Mouse (Mus musculus): Measurements from ENCODE around the gene Fam76b. TPM values are rescaled to one million over a fixed set of nuclear protein-coding genes. Genes with fewer than 3 reads are reported as not detected.

The Fam76b gene
- polyA plus RNA-seq, 1 experiment from 2014 or later, result 21.2 TPM

GRCm38 (mm10) chr9:13898510-13899305 lies 71.2 kb downstream of the Fam76b start:
- ATAC-seq (ENCODE audit: low read depth), result no peak
- Histone ChIP-seq H3K9me3 (ENCODE audit: control insufficient read depth, low read length) (no peaks in the 10 kb centered on the region), H3K27ac (ENCODE audit: low read length) (no peak overlapping the region), H3K9ac (ENCODE audit: low read length) (no peak overlapping the region), H3K36me3 (ENCODE audit: control insufficient read depth, insufficient read depth, low read length) (no peaks in the 10 kb centered on the region), H3K4me3 (ENCODE audit: low read length) (no peak overlapping the region), H3K4me1 (replicated peaks; ENCODE audit: control insufficient read depth, insufficient read depth, low read length) (no peaks in the 10 kb centered on the region), H3K27me3 (ENCODE audit: control insufficient read depth, insufficient read depth, low read depth, low read length) (no peaks in the 10 kb centered on the region), H3K4me2 (ENCODE audit: low read depth, low read length) (no peak overlapping the region)
- WGBS, result 66% methylated on average over 19 of the region's 19 CpGs

GRCm38 (mm10) chr9:13902030-13902429 lies 74.5 kb downstream of the Fam76b start:
- Histone ChIP-seq H3K4me3 (ENCODE audit: low read length) (no peak overlapping the region), H3K9ac (ENCODE audit: low read length) (no peak overlapping the region), H3K27me3 (ENCODE audit: control insufficient read depth, insufficient read depth, low read depth, low read length) (no peaks in the 10 kb centered on the region), H3K4me2 (ENCODE audit: low read depth, low read length) (no peak overlapping the region), H3K27ac (ENCODE audit: low read length) (no peak overlapping the region), H3K36me3 (ENCODE audit: control insufficient read depth, insufficient read depth, low read length) (no peaks in the 10 kb centered on the region), H3K9me3 (ENCODE audit: control insufficient read depth, low read length) (no peaks in the 10 kb centered on the region), H3K4me1 (replicated peaks; ENCODE audit: control insufficient read depth, insufficient read depth, low read length) (no peaks in the 10 kb centered on the region)
- 87% methylated on average over 3 of the region's 3 CpGs for WGBS
- ATAC-seq (ENCODE audit: low read depth), result no peak

GRCm38 (mm10) chr9:13904091-13904779 lies 76.7 kb downstream of the Fam76b start:
- WGBS, result 67% methylated on average over 5 of the region's 5 CpGs
- ATAC-seq (ENCODE audit: low read depth), result no peak
- H3K9me3 ChIP-seq (ENCODE audit: control insufficient read depth, low read length), result no peaks in the 10 kb centered on the region
- no peaks in the 10 kb centered on the region for H3K27me3 ChIP-seq (ENCODE audit: control insufficient read depth, insufficient read depth, low read depth, low read length)
- H3K4me1 ChIP-seq (replicated peaks; ENCODE audit: control insufficient read depth, insufficient read depth, low read length), result peaks cover 2% of the 10 kb centered on the region; the same call in 1 of the 2 replicates
- H3K27ac ChIP-seq (ENCODE audit: low read length), result no peak overlapping the region
- H3K36me3 ChIP-seq (ENCODE audit: control insufficient read depth, insufficient read depth, low read length), result no peaks in the 10 kb centered on the region
- no peak overlapping the region for H3K4me2 ChIP-seq (ENCODE audit: low read depth, low read length)
- H3K9ac ChIP-seq (ENCODE audit: low read length), result no peak overlapping the region
- H3K4me3 ChIP-seq (ENCODE audit: low read length), result no peak overlapping the region

Other genes with a start within 250 kb of the Fam76b start
- 84.1 and 88.3 TPM in 2 replicates for gene Mtmr2, start 79.3 kb upstream of the Fam76b start, polyA plus RNA-seq (2015; fragmentation: Nextera tagmentation; extraction: Ambion mirVana)
- 50.4 and 52.7 TPM in 2 replicates for gene Cep57, start 609 bp upstream of the Fam76b start, polyA plus RNA-seq (2015; fragmentation: Nextera tagmentation; extraction: Ambion mirVana)